In genomic region chr13:20181321-20181720, GRCm38 (mm10) we compare ENCODE assay signal across 8 mouse cellular contexts.
DNase-seq lines count a peak whose midpoint lies in the region.

No protein-coding gene starts in this region.

- peak; percentile 25 for DNase-seq in gastrocnemius, postnatal 25 days
- no peak for DNase-seq in gastrocnemius, postnatal 10 days
- peak; percentile 67 for DNase-seq in adrenal gland, adult 8-10 months
- DNase-seq in heart, postnatal 10 days, result peak; percentile 43 to 52
- peak; percentile 31 to 64 for DNase-seq in kidney, postnatal 25 days
- no peak for DNase-seq in embryo, embryonic 9.5 days (ENCODE audit: extremely low spot score)
- DNase-seq in layer of hippocampus, postnatal 10 days (ENCODE audit: low spot score in 2 of 2), result no peak
- DNase-seq in thymus, postnatal 4 days, result no peak

- intact Hi-C loops in heart, postnatal 10 days (cut with DNase I), result no loop called here

Comparison
In these comparisons a context has a peak if more than half of its experiments do, and no peak if none do; other contexts are left out.
1. DNase-seq: peak in gastrocnemius, postnatal 25 days (single experiment), adrenal gland, adult 8-10 months (single experiment), heart, postnatal 10 days (2 of 2) and kidney, postnatal 25 days (2 of 2); none in gastrocnemius, postnatal 10 days (single experiment), embryo, embryonic 9.5 days (single experiment), layer of hippocampus, postnatal 10 days (0 of 2) and thymus, postnatal 4 days (single experiment).